Mouse (Mus musculus) ES-Bruce4 (cell line): ENCODE results near the gene Paf1.

ENCODE experiments used
- CTCF ChIP-seq: IDR thresholded peaks from one replicate; pipeline ENCODE4 v1.8.1; 2011; ENCODE audit warnings: low read depth, low read length
- POLR2A ChIP-seq: IDR thresholded peaks from one replicate; pipeline ENCODE4 v1.8.1; 2011; ENCODE audit warnings: low read length; ENCODE audit not compliant: insufficient read depth

GRCm38 (mm10) chr7:28447865-28448820 lies 55.4 kb downstream of the Paf1 start:
- TF ChIP-seq POLR2A: no peak
- no peak for TF ChIP-seq CTCF
